Comparison of ENCODE assay signal across 8 mouse cellular contexts in genomic region chr10:44328347-44328746, GRCm38 (mm10).
DNase-seq lines count a peak whose midpoint lies in the region; ATAC-seq lines count a peak whose summit lies in the region.

No protein-coding gene starts in this region.

- H3K4me3 ChIP-seq in forebrain, embryonic 14.5 days (ENCODE audit: low read depth, low read length), result no peak overlapping the region
- H3K4me3 ChIP-seq in forebrain, embryonic 12.5 days (replicated peaks), result no peak overlapping the region
- H3K4me3 ChIP-seq in midbrain, embryonic 11.5 days (ENCODE audit: low read depth, low read length), result no peak overlapping the region
- no peak overlapping the region for H3K4me3 ChIP-seq in midbrain, embryonic 16.5 days (ENCODE audit: low read depth, low read length)

- H3K9me3 ChIP-seq in forebrain, embryonic 14.5 days (replicated peaks; ENCODE audit: control insufficient read depth, low read length), result no peaks in the 10 kb centered on the region
- no peaks in the 10 kb centered on the region for H3K9me3 ChIP-seq in forebrain, embryonic 12.5 days
- H3K9me3 ChIP-seq in midbrain, embryonic 11.5 days (ENCODE audit: control insufficient read depth, low read length), result no peaks in the 10 kb centered on the region
- H3K9me3 ChIP-seq in midbrain, embryonic 16.5 days (replicated peaks; ENCODE audit: control insufficient read depth, low read length, poor library complexity, severe bottlenecking), result no peaks in the 10 kb centered on the region

- H3K9ac ChIP-seq in forebrain, embryonic 14.5 days (ENCODE audit: low read length), result no peak overlapping the region
- H3K9ac ChIP-seq in forebrain, embryonic 12.5 days, result no peak overlapping the region
- H3K9ac ChIP-seq in midbrain, embryonic 11.5 days (ENCODE audit: low read length), result no peak overlapping the region
- no peak overlapping the region for H3K9ac ChIP-seq in midbrain, embryonic 16.5 days (ENCODE audit: low read depth, low read length)

- H3K27ac ChIP-seq in forebrain, embryonic 14.5 days (ENCODE audit: low read depth, low read length), result no peak overlapping the region
- no peak overlapping the region for H3K27ac ChIP-seq in forebrain, embryonic 12.5 days
- no peak overlapping the region for H3K27ac ChIP-seq in midbrain, embryonic 11.5 days (ENCODE audit: low read depth, low read length)
- no peak overlapping the region for H3K27ac ChIP-seq in midbrain, embryonic 16.5 days (ENCODE audit: low read length)

- H3K4me1 ChIP-seq in forebrain, embryonic 14.5 days (ENCODE audit: control insufficient read depth, insufficient read depth, low read length), result no peaks in the 10 kb centered on the region
- peaks cover 6% of the 10 kb centered on the region; the same call in 1 of the 2 replicates for H3K4me1 ChIP-seq in forebrain, embryonic 12.5 days
- H3K4me1 ChIP-seq in midbrain, embryonic 11.5 days (ENCODE audit: control insufficient read depth, insufficient read depth, low read length), result peaks cover 4% of the 10 kb centered on the region; the same call in 1 of the 2 replicates
- H3K4me1 ChIP-seq in midbrain, embryonic 16.5 days (ENCODE audit: control insufficient read depth, insufficient read depth, low read length), result peaks cover 2% of the 10 kb centered on the region; the same call in 1 of the 2 replicates

- H3K4me2 ChIP-seq in forebrain, embryonic 14.5 days (ENCODE audit: low read length), result no peak overlapping the region
- H3K4me2 ChIP-seq in forebrain, embryonic 12.5 days, result no peak overlapping the region
- H3K4me2 ChIP-seq in midbrain, embryonic 11.5 days, result no peak overlapping the region
- no peak overlapping the region for H3K4me2 ChIP-seq in midbrain, embryonic 16.5 days (ENCODE audit: low read length)

- H3K27me3 ChIP-seq in forebrain, embryonic 14.5 days (replicated peaks; ENCODE audit: control insufficient read depth, insufficient read depth, low read length), result no peaks in the 10 kb centered on the region
- H3K27me3 ChIP-seq in forebrain, embryonic 12.5 days, result no peaks in the 10 kb centered on the region
- no peaks in the 10 kb centered on the region for H3K27me3 ChIP-seq in midbrain, embryonic 11.5 days (ENCODE audit: control insufficient read depth, insufficient read depth, low read length)
- no peaks in the 10 kb centered on the region for H3K27me3 ChIP-seq in midbrain, embryonic 16.5 days (ENCODE audit: control insufficient read depth, insufficient read depth, low read depth, low read length)

- ATAC-seq in forebrain, embryonic 14.5 days, result no peak
- no peak for ATAC-seq in forebrain, embryonic 12.5 days (ENCODE audit: low FRiP score)
- ATAC-seq in midbrain, embryonic 11.5 days (ENCODE audit: low FRiP score), result no peak
- no peak for ATAC-seq in midbrain, embryonic 16.5 days
- ATAC-seq in inflammation-experienced regulatory T-cells, adult 6 months, result peak; percentile 69

- H3K36me3 ChIP-seq in forebrain, embryonic 14.5 days (ENCODE audit: control insufficient read depth, insufficient read depth, low read length), result no peaks in the 10 kb centered on the region
- no peaks in the 10 kb centered on the region for H3K36me3 ChIP-seq in forebrain, embryonic 12.5 days (replicated peaks)
- H3K36me3 ChIP-seq in midbrain, embryonic 11.5 days (ENCODE audit: control insufficient read depth, insufficient read depth, low read length), result no peaks in the 10 kb centered on the region
- no peaks in the 10 kb centered on the region for H3K36me3 ChIP-seq in midbrain, embryonic 16.5 days (ENCODE audit: control insufficient read depth, insufficient read depth, low read length)

- WGBS in forebrain, embryonic 14.5 days, result 70% methylated on average over 3 of the region's 3 CpGs
- WGBS in forebrain, embryonic 12.5 days, result 76% methylated on average over 3 of the region's 3 CpGs
- 76% methylated on average over 3 of the region's 3 CpGs for WGBS in midbrain, embryonic 11.5 days
- WGBS in midbrain, embryonic 16.5 days, result 70% methylated on average over 3 of the region's 3 CpGs

- peak; percentile 71 for DNase-seq in forebrain, embryonic 14.5 days (ENCODE audit: low spot score)
- DNase-seq in midbrain, embryonic 11.5 days (ENCODE audit: low spot score, missing footprints), result peak; percentile 87
- peak; percentile 56 for DNase-seq in adipocyte (ENCODE audit: low spot score)
- DNase-seq in lung, postnatal 14 days, result peak; percentile 65
- peak; percentile 76 for DNase-seq in thymus, postnatal 4 days
